Mouse (Mus musculus): ENCODE measurements at regions not wholly inside any gene's neighbourhood (a gene's known extent, or its start where the extent isn't known, plus 50 kb on each side); places are given as distances from the start of the nearest gene placed in this dataset.

DNA sequence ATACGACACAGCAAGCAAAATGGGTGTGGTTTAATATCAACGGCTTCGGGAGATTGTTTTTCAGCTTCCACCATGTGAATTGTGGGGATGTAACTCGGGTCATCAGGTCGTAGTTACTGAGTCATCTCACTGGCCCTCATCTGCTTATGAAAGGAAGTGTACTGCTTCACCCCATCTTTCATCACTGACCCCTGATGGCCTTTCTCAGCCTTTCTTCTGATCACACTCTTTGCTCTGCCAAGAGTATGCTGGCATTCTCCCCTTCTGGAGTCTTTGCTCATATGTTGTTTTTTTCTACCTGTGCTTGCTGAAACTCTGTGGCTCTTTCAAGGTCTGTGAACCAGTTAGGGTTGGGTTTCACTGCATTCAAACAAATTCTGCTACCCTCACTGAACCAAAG is 50.6 kb upstream of the Tgm3 start:
- Histone ChIP-seq H3K4me1 (ENCODE audit: control insufficient read depth in 1 of 2, insufficient read depth in 2 of 2) (no peaks in the 10 kb centered on the region), H3K27me3 (replicated peaks) (peaks cover 17% of the 10 kb centered on the region), H3K36me3 (replicated peaks in 1 of 2; ENCODE audit: control insufficient read depth in 1 of 2, insufficient read depth in 1 of 2, low read length in 1 of 2) (no peaks in the 10 kb centered on the region), H3K79me2 (replicated peaks; ENCODE audit: control insufficient read depth, extremely low read depth, insufficient read depth, poor library complexity, severe bottlenecking) (no peaks in the 10 kb centered on the region), H3K4me2 (ENCODE audit: insufficient read depth, low read depth, poor library complexity, severe bottlenecking) (no peak overlapping the region), H3K27ac (ENCODE audit: insufficient read depth, low read depth) (no peak overlapping the region), H3K9ac (ENCODE audit: insufficient read depth, low read depth) (no peak overlapping the region), H3K9me3 (replicated peaks; ENCODE audit: low read length) (no peaks in the 10 kb centered on the region), H3K4me3 (replicated peaks in 1 of 3; ENCODE audit: low read depth in 2 of 3, low read length in 2 of 3, poor library complexity in 1 of 3) (no peak overlapping the region)
- dilution Hi-C loops (cut with MboI; ENCODE audit: extremely low pct_ligation_motif_present, extremely low pct_unique_long_range_greater_than_20kb, low sequenced_read_pairs) (no loop called here), in situ Hi-C loops (cut with MboI; ENCODE audit: low pct_ligation_motif_present, low pct_unique_long_range_greater_than_20kb, low sequenced_read_pairs) (no loop called here)
- no peak for DNase-seq (ENCODE audit: extremely low read depth)
- no peak for TF ChIP-seq NRF1 (IDR thresholded peaks at IDR 0.05; ENCODE audit: low read depth, low read length)
- TF ChIP-seq ETS1 (conservative IDR thresholded peaks at IDR 0.05; ENCODE audit: low read depth, low read length): no peak
- no peak for TF ChIP-seq MAZ (IDR thresholded peaks at IDR 0.05; ENCODE audit: low read depth, low read length)
- TF ChIP-seq ZKSCAN1 (IDR thresholded peaks at IDR 0.05; ENCODE audit: borderline replicate concordance, low read depth, low read length): no peak
